In the genomic region with DNA sequence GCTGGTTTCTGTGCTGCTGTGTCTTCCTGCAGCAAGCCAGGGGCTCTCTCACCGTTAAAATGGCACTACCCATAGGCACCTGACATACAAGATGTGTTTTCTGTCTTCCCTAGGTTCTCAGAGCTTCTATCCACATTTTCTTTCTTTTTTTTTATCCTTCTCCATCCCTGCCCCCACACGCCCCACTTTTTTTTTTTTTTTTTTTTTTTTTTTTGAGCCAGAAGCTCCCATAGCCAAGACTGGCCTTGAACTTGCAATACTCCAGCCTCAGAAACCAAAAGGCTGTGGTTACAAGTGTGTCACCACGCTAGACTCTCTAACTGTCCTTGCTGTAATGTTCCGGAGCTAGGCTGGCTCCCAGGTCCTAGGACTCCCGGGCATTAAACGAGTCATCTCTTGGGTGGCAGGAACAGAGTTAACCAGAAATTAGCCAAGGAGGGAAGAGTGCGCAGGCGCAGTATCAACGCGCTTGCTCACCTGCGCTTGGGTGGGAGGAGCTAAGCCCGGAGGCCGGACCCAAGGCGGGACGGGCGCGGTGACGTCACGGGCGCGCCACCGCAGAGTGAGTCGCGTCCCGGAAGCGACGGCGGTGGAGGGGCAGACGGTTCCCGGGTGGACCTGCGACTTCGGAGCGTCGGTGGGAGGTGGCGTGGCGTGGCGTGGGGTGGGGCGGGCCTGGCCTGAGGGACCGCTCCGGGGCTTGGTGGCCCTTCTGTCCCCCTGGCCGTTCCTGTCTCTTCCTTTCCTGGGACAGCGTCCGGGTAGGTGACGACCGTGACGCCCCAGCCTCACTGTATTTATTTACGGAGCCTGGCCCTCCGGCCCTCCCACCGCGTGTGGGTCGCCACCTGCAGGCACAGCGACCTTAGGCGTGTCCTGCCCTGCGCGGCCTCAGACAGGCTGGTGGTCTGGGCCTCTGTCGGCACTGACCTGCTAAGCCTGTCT, we compare ENCODE assay signal across 8 mouse cellular contexts. TPM values are rescaled to one million over a fixed set of nuclear protein-coding genes. Genes with fewer than 3 reads are reported as not detected.
A peak's percentile ranks its signal among the peaks of the same experiment; 100 is the strongest.
DNase-seq lines count a peak whose midpoint lies in the region; ATAC-seq lines count a peak whose summit lies in the region.

No protein-coding gene starts in this region.

- H3K36me3 ChIP-seq in intestine, embryonic 14.5 days (ENCODE audit: control insufficient read depth, insufficient read depth, low read length), result no peaks in the 10 kb centered on the region

- ATAC-seq in intestine, embryonic 14.5 days (replicated peaks; ENCODE audit: low FRiP score, low TSS enrichment, low read depth), result peak; percentile 92

- DNase-seq in adrenal gland, adult (ENCODE audit: inconsistent age in 2 of 2, low spot score in 1 of 2), result peak; percentile 96 to 97
- peak; percentile 95 for DNase-seq in embryo, embryonic 10.5 days (ENCODE audit: low spot score)
- peak; percentile 89 for DNase-seq in gastrocnemius, postnatal 14 days
- peak; percentile 92 for DNase-seq in intestine, embryonic 14.5 days (ENCODE audit: low spot score)
- peak; percentile 94 to 95 for DNase-seq in left cerebral cortex, postnatal 14 days (ENCODE audit: low spot score in 2 of 2)
- peak; percentile 93 for DNase-seq in mesoderm, embryonic 11.5 days (ENCODE audit: low read depth, low spot score)
- DNase-seq in right cerebral cortex, postnatal 36 days (ENCODE audit: low spot score in 2 of 2), result peak; percentile 89 to 92
- DNase-seq in yolk sac, embryonic 10.5 days (ENCODE audit: low spot score), result peak; percentile 91

- H3K27ac ChIP-seq in intestine, embryonic 14.5 days (ENCODE audit: low read depth), result no peak overlapping the region

- H3K27me3 ChIP-seq in intestine, embryonic 14.5 days (replicated peaks; ENCODE audit: control insufficient read depth, insufficient read depth, low read length), result peaks cover 5% of the 10 kb centered on the region; the same call in 1 of the 2 replicates

- peak overlapping the region; percentile 52 for H3K9ac ChIP-seq in intestine, embryonic 14.5 days (ENCODE audit: low read length)

- peaks cover 8% of the 10 kb centered on the region for H3K4me1 ChIP-seq in intestine, embryonic 14.5 days (replicated peaks; ENCODE audit: control insufficient read depth, insufficient read depth, low read length)

- intact Hi-C loops in gastrocnemius, postnatal 14 days (cut with DNase I; ENCODE audit: low total_unique reads), result no loop called here
- intact Hi-C loops in left cerebral cortex, postnatal 14 days (cut with DNase I), result no loop called here

- WGBS in intestine, embryonic 14.5 days, result 2% methylated on average over 52 of the region's 56 CpGs

- H3K4me2 ChIP-seq in intestine, embryonic 14.5 days (ENCODE audit: low read length), result peak overlapping the region; percentile 67

- peak overlapping the region; percentile 63 for H3K4me3 ChIP-seq in intestine, embryonic 14.5 days (ENCODE audit: low read depth, low read length)

- no peaks in the 10 kb centered on the region for H3K9me3 ChIP-seq in intestine, embryonic 14.5 days (ENCODE audit: control insufficient read depth, low read length)

RNA-seq across cellular contexts. Expression of a gene that starts 6.5 kb away (rescaled TPM):
- 10 to 100 TPM; 11.9 to 14.4 TPM for total RNA-seq in gastrocnemius, postnatal 14 days (2021)
- polyA plus RNA-seq in intestine, embryonic 14.5 days (2014; fragmentation: Nextera tagmentation; extraction: Ambion mirVana), result 17.5 TPM in 2 replicates
- 10 to 100 TPM; 93.8 to 94.6 TPM for total RNA-seq in left cerebral cortex, postnatal 14 days (2021)

RNA-seq across cellular contexts. Expression of a gene that starts 23.1 kb away (rescaled TPM):
- total RNA-seq in gastrocnemius, postnatal 14 days (2021), result 10 to 100 TPM; 11.4 to 13.9 TPM
- polyA plus RNA-seq in intestine, embryonic 14.5 days (2014; fragmentation: Nextera tagmentation; extraction: Ambion mirVana), result 10.1 and 10.3 TPM in 2 replicates
- 10 to 100 TPM; 10.3 to 11.1 TPM for total RNA-seq in left cerebral cortex, postnatal 14 days (2021)

RNA-seq across cellular contexts. Expression of a gene that starts 31.8 kb away (rescaled TPM):
- 1 to 10 TPM; 4.2 to 8.9 TPM for total RNA-seq in gastrocnemius, postnatal 14 days (2021)
- 16.2 and 46.3 TPM in 2 replicates for polyA plus RNA-seq in intestine, embryonic 14.5 days (2014; fragmentation: Nextera tagmentation; extraction: Ambion mirVana)
- total RNA-seq in left cerebral cortex, postnatal 14 days (2021), result under 1 TPM; 0.31 to 0.80 TPM

RNA-seq across cellular contexts. Expression of a gene that starts 41.4 kb away (rescaled TPM):
- total RNA-seq in gastrocnemius, postnatal 14 days (2021), result 10 to 100 TPM; 10.5 to 11.0 TPM
- polyA plus RNA-seq in intestine, embryonic 14.5 days (2014; fragmentation: Nextera tagmentation; extraction: Ambion mirVana), result 33.6 and 35.2 TPM in 2 replicates
- total RNA-seq in left cerebral cortex, postnatal 14 days (2021), result 10 to 100 TPM; 28.8 to 29.0 TPM

Comparison
In these comparisons a context has a peak if more than half of its experiments do, and no peak if none do; other contexts are left out.
1. RNA of a gene that starts 6.5 kb away (total RNA-seq): 93.8 to 94.6 TPM in left cerebral cortex, postnatal 14 days; 11.9 to 14.4 TPM in gastrocnemius, postnatal 14 days; every median in the first group is over 4 times any median in the second.
2. Peak in every context shown above with its lines, with median percentiles within 50 percentile points of each other: DNase-seq.